Mouse (Mus musculus) kidney, embryonic 15.5 days (tissue): ENCODE results near the gene Erc2. TPM values are rescaled to one million over a fixed set of nuclear protein-coding genes. Genes with fewer than 3 reads are reported as not detected.

Experiments used
- ATAC-seq: fragments of 200-750 bp; cut with Nextera tagmentation; replicated peaks from 2 replicates; pipeline ENCODE4 v1.8.0; 2017; ENCODE audit warnings: moderate TSS enrichment; ENCODE audit not compliant: low FRiP score
- H3K27ac ChIP-seq: fragments of 300-500 bp; sonication (generic); 2 replicates; pipeline ENCODE4 v1.5.1; 2015; ENCODE audit warnings: mild to moderate bottlenecking, inconsistent platforms
- H3K27me3 ChIP-seq: fragments of 300-500 bp; sonication (generic); 2 replicates; pipeline ENCODE4 v1.6.1; 2015; ENCODE audit warnings: inconsistent platforms
- H3K36me3 ChIP-seq: fragments of 300-500 bp; sonication (generic); 2 replicates; pipeline ENCODE4 v1.6.1; 2015; ENCODE audit warnings: inconsistent platforms
- H3K4me1 ChIP-seq: fragments of 300-500 bp; sonication (generic); 2 replicates; pipeline ENCODE4 v1.6.1; 2015; ENCODE audit warnings: inconsistent platforms
- H3K4me2 ChIP-seq: fragments of 300-500 bp; sonication (generic); 2 replicates; pipeline ENCODE4 v1.6.1; 2015; ENCODE audit warnings: moderate library complexity, mild to moderate bottlenecking, inconsistent platforms
- H3K4me3 ChIP-seq: fragments of 300-500 bp; sonication (generic); replicated peaks from 2 replicates; pipeline ENCODE4 v1.5.1; 2015; ENCODE audit warnings: mild to moderate bottlenecking, inconsistent platforms
- H3K9ac ChIP-seq: fragments of 300-500 bp; sonication (generic); 2 replicates; pipeline ENCODE4 v1.6.1; 2015; ENCODE audit warnings: mild to moderate bottlenecking, inconsistent platforms
- H3K9me3 ChIP-seq: fragments of 300-500 bp; sonication (generic); replicated peaks from 2 replicates; pipeline ENCODE4 v1.6.1; 2016; ENCODE audit warnings: inconsistent platforms
- WGBS: fragments of 180-500 bp; shearing (Covaris S2); methylation state at CpG from one replicate; pipeline ENCODE4 v1.1.7; 2015; ENCODE audit warnings: mixed read lengths; 5-methylcytosine and 5-hydroxymethylcytosine counted together
- polyA plus RNA-seq: library from polyadenylated mRNA; unstranded; fragments of >200 nt; fragmentation: Nextera tagmentation; extraction: Ambion mirVana; gene quantifications from 2 replicates; pipeline ENCODE4 v1.2.1, GENCODE M21; 2015

Erc2 gene
- polyA plus RNA-seq, 1 experiment from 2014 or later: 7.0 TPM

GRCm38 (mm10) chr14:28171364-28171763 lies 549.1 kb downstream of the Erc2 start:
- WGBS: 38% methylated on average over 2 of the region's 2 CpGs
- Histone ChIP-seq H3K4me3 (no peak overlapping the region), H3K4me1 (peaks cover 6% of the 10 kb centered on the region; the same call in 1 of the 2 replicates), H3K27ac (no peak overlapping the region), H3K27me3 (no peaks in the 10 kb centered on the region), H3K4me2 (no peak overlapping the region), H3K36me3 (no peaks in the 10 kb centered on the region), H3K9ac (no peak overlapping the region), H3K9me3 (no peaks in the 10 kb centered on the region)
- ATAC-seq: no peak

GRCm38 (mm10) chr14:28173736-28174135 lies 551.5 kb downstream of the Erc2 start:
- ATAC-seq: no peak
- Histone ChIP-seq H3K36me3 (no peaks in the 10 kb centered on the region), H3K9me3 (no peaks in the 10 kb centered on the region), H3K4me3 (no peak overlapping the region), H3K4me1 (peaks cover 6% of the 10 kb centered on the region; the same call in 1 of the 2 replicates), H3K4me2 (no peak overlapping the region), H3K9ac (no peak overlapping the region), H3K27ac (no peak overlapping the region), H3K27me3 (no peaks in the 10 kb centered on the region)
- WGBS: 85% methylated on average over 4 of the region's 4 CpGs

DNA sequence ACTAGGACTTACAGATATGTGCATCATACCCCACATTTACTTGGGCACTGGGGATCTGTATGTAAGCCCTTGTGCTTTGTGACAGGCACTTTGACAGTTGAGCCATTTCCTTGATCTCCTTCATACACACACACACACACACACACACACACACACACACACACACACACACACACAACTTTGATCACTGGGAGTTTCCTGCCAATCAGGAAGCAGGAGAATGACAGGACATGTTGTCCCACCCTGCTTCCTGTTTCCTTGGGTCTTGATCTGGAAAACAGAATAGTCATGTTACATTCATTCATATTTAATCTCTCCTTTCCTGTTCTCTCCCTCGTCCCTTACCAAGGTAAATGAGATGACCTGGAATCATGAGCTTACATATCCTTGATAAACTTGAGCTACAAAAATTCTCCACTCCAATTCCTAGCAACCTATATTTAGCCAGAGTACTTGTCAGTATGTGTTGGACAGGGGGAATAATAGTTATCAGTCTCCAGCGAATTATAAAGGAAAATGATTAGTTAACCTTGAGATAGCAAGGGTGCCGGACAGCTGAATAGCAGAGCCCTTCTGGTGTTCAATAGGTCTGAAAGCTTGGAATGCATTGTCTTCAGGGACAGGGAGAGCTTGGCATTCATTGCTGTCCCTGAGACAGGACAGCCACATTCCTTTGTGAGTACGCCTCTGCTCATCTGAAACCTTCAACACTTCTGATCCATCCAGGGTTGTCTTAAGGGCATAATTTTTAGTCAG lies 559.0 kb downstream of the Erc2 start:
- no peak for ATAC-seq
- 72% methylated on average over 4 of the region's 4 CpGs for WGBS

DNA sequence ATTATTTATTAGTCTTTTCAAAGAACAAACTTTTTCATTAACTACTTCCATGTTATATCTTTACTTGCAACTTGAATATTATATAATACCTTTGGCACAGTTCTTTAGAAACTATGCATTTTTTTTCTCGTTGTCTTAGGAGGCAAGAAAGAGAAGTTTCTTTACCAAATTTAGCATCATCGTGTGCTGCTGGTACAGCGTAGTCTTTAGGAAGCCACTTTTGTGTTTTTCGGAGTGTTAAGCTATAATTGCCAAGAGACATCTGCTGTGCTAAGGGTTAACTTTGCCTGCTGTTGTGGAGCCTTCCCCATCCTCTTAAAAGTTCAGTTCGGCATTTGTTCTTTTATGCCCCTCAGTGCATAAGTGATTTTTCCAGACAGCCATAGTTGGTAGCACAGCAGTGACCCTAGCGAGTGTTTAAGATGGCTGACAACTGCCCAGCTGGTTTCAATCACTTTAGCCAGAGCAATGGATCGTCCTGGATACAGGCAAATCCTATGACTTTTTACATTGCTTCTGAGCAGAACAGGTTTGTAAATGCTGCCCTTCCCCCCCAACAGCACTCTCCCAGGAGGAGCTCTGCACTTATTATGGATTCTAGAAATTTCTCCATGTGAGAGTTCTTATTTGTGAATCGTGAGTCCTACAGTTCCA lies 570.6 kb downstream of the Erc2 start:
- Histone ChIP-seq H3K9ac (no peak overlapping the region), H3K4me1 (no peaks in the 10 kb centered on the region), H3K27ac (no peak overlapping the region), H3K9me3 (no peaks in the 10 kb centered on the region), H3K36me3 (no peaks in the 10 kb centered on the region), H3K27me3 (no peaks in the 10 kb centered on the region), H3K4me2 (no peak overlapping the region), H3K4me3 (no peak overlapping the region)
- no peak for ATAC-seq
- 62% methylated on average over 8 of the region's 8 CpGs for WGBS

More for the DNA sequence above, 559.0 kb downstream of the Erc2 start:
- no peaks in the 10 kb centered on the region for H3K27me3 ChIP-seq
- no peaks in the 10 kb centered on the region for H3K4me1 ChIP-seq
- no peak overlapping the region for H3K9ac ChIP-seq
- H3K4me3 ChIP-seq: no peak overlapping the region
- H3K27ac ChIP-seq: no peak overlapping the region
- H3K36me3 ChIP-seq: no peaks in the 10 kb centered on the region
- H3K4me2 ChIP-seq: no peak overlapping the region
- no peaks in the 10 kb centered on the region for H3K9me3 ChIP-seq

DNA sequence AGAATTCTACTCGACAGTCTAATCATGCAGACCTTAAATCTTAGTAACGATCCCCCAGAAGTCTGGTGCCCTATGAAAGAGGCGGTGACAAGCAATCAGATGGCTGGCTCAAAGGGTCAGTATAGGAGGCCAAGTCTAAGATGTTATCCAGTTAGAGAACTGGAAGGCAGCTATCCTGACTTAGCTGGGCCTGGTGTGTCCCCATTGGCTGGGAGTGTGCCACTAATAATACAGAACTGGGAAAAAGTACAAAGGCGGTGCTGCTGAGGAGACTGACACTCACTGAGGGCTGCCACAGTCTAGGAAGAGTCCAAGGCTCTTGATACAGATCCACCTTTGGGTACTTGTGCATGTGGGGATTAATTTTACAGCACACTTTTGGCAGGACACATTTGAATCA lies 581.6 kb downstream of the Erc2 start:
- Histone ChIP-seq H3K4me1 (peaks cover 4% of the 10 kb centered on the region; the same call in 1 of the 2 replicates), H3K36me3 (no peaks in the 10 kb centered on the region), H3K9ac (no peak overlapping the region), H3K4me2 (no peak overlapping the region), H3K4me3 (no peak overlapping the region), H3K27ac (no peak overlapping the region), H3K9me3 (no peaks in the 10 kb centered on the region), H3K27me3 (0 out of 2 replicates have a peak, but pooled peaks cover 2% of the 10 kb centered on the region)
- ATAC-seq: no peak; the same call in 1 of the 2 replicates
- WGBS: 43% methylated on average over 4 of the region's 4 CpGs

- ATAC-seq: no peak
- 89% methylated on average over 2 of the region's 2 CpGs for WGBS
Measured at GRCm38 (mm10) chr14:28206303-28206702, 584.1 kb downstream of the Erc2 start.

GRCm38 (mm10) chr14:28225550-28225949 lies 603.3 kb downstream of the Erc2 start:
- WGBS: 89% methylated on average over 6 of the region's 6 CpGs
- Histone ChIP-seq H3K36me3 (no peaks in the 10 kb centered on the region), H3K9ac (no peak overlapping the region), H3K9me3 (no peaks in the 10 kb centered on the region), H3K4me2 (no peak overlapping the region), H3K4me3 (no peak overlapping the region), H3K4me1 (0 out of 2 replicates have a peak, but pooled peaks cover 2% of the 10 kb centered on the region), H3K27ac (no peak overlapping the region), H3K27me3 (no peaks in the 10 kb centered on the region)
- no peak for ATAC-seq

More at GRCm38 (mm10) chr14:28206303-28206702, 584.1 kb downstream of the Erc2 start:
- Histone ChIP-seq H3K4me2 (no peak overlapping the region), H3K27me3 (no peaks in the 10 kb centered on the region), H3K36me3 (no peaks in the 10 kb centered on the region), H3K9me3 (no peaks in the 10 kb centered on the region), H3K4me3 (no peak overlapping the region), H3K9ac (no peak overlapping the region), H3K27ac (no peak overlapping the region), H3K4me1 (no peaks in the 10 kb centered on the region)

DNA sequence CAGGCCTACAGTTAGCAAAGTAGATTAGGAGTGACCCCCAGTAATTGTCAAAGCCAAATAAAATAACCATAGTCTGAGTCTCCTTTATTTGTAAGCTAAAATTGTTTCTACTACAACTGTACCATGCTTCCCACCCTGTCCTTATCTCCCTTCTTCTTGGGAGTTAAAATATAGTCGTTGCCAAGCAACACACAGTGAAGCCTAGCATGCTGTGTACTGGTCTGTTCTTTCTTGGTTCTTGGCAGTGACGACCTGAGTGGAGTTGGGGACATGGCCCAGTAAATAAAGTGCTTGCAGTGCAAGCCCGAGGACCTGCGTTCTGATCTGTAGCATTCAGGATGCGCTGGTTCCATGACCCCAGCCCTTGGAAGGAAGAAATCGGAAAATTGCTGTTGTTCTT lies 608.3 kb downstream of the Erc2 start:
- Histone ChIP-seq H3K4me3 (no peak overlapping the region), H3K4me1 (no peaks in the 10 kb centered on the region), H3K9me3 (no peaks in the 10 kb centered on the region), H3K9ac (no peak overlapping the region), H3K27ac (no peak overlapping the region), H3K36me3 (no peaks in the 10 kb centered on the region), H3K27me3 (no peaks in the 10 kb centered on the region), H3K4me2 (no peak overlapping the region)
- 84% methylated on average over 6 of the region's 6 CpGs for WGBS
- no peak for ATAC-seq

- H3K36me3 ChIP-seq: no peaks in the 10 kb centered on the region
- ATAC-seq: no peak
Measured at GRCm38 (mm10) chr14:28231241-28231640, 609.0 kb downstream of the Erc2 start.

DNA sequence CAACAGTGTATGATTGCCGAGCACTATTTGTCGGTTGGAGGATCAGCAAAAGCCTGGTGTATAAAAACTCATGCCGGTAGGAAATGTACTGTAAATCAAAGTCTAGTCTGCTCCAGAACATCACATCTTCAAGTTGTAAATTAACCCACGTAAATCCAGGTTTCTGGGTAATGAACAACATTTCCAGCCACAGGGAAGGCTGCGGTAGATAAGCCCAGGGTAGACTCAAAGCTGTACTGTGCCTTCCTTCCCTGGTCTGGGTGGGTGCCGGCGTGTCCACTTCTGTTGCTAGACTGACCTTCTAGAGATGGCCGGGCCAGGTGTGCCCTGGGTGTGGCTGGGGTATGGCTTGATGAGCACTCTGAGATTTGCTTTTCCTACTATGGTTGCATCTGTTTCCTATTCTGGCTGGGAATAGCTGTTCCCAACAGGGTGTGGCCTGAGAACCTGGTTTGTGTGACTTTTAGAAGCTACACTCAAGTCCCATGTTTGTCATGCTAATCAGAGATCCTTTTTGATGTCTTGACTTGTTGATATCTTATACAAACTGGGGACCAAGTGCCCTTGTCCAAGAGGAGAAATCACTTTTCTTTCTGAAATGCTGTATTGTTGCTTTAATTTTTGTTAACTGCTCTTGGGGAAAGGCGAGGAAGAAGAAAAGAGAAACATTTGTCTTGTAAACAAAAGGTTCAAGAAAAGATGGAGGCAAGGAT lies 616.3 kb downstream of the Erc2 start:
- Histone ChIP-seq H3K9me3 (no peaks in the 10 kb centered on the region), H3K9ac (no peak overlapping the region), H3K27ac (no peak overlapping the region), H3K36me3 (no peaks in the 10 kb centered on the region), H3K4me2 (no peak overlapping the region), H3K4me3 (no peak overlapping the region), H3K4me1 (peaks cover 17% of the 10 kb centered on the region), H3K27me3 (peaks cover 2% of the 10 kb centered on the region; the same call in 1 of the 2 replicates)
- 58% methylated on average over 9 of the region's 9 CpGs for WGBS
- no peak; the same call in 1 of the 2 replicates for ATAC-seq

More at GRCm38 (mm10) chr14:28231241-28231640, 609.0 kb downstream of the Erc2 start:
- H3K4me2 ChIP-seq: no peak overlapping the region
- no peak overlapping the region for H3K9ac ChIP-seq
- 54% methylated on average over 2 of the region's 2 CpGs for WGBS
- H3K27me3 ChIP-seq: no peaks in the 10 kb centered on the region
- H3K4me3 ChIP-seq: no peak overlapping the region
- H3K4me1 ChIP-seq: no peaks in the 10 kb centered on the region
- H3K27ac ChIP-seq: no peak overlapping the region
- H3K9me3 ChIP-seq: no peaks in the 10 kb centered on the region

DNA sequence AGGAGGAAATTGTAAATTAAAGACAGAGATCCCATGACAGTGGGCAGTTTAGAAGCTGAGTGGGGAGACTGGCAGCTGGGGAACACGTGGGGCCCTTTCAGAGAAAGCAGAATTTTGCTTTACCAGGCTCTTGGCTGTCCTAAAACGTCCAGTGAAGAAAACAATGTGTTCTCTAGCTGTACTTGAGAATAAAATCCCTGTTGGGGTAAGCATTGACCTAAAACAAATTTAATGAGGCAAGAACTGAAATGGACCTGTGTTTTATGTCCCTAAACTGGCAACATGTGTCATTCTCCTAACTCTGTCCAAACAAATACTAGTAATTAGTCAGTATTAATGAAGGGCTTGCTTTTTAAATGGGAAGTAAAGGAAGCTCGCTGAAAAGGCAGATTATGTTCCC lies 617.9 kb downstream of the Erc2 start:
- peak; percentile 54 for ATAC-seq
- H3K4me3 ChIP-seq: no peak overlapping the region
- H3K9me3 ChIP-seq: no peaks in the 10 kb centered on the region
- H3K27ac ChIP-seq: peak overlapping the region; percentile 27; the same call in 1 of the 2 replicates
- H3K4me1 ChIP-seq: peaks cover 17% of the 10 kb centered on the region
- WGBS: 17% methylated on average over 3 of the region's 3 CpGs
- H3K27me3 ChIP-seq: peaks cover 4% of the 10 kb centered on the region; the same call in 1 of the 2 replicates
- no peak overlapping the region for H3K4me2 ChIP-seq
- H3K36me3 ChIP-seq: no peaks in the 10 kb centered on the region
- H3K9ac ChIP-seq: no peak overlapping the region

GRCm38 (mm10) chr14:28242743-28243142 lies 620.5 kb downstream of the Erc2 start:
- Histone ChIP-seq H3K9me3 (no peaks in the 10 kb centered on the region), H3K27me3 (peaks cover 4% of the 10 kb centered on the region; the same call in 1 of the 2 replicates), H3K4me3 (no peak overlapping the region), H3K4me2 (no peak overlapping the region), H3K4me1 (peaks cover 17% of the 10 kb centered on the region), H3K9ac (no peak overlapping the region), H3K27ac (no peak overlapping the region), H3K36me3 (no peaks in the 10 kb centered on the region)
- 70% methylated on average over 3 of the region's 3 CpGs for WGBS
- no peak for ATAC-seq
